Mouse (Mus musculus): ENCODE measurements at regions not wholly inside any gene's neighbourhood (a gene's known extent, or its start where the extent isn't known, plus 50 kb on each side); places are given as distances from the start of the nearest gene placed in this dataset.

DNA sequence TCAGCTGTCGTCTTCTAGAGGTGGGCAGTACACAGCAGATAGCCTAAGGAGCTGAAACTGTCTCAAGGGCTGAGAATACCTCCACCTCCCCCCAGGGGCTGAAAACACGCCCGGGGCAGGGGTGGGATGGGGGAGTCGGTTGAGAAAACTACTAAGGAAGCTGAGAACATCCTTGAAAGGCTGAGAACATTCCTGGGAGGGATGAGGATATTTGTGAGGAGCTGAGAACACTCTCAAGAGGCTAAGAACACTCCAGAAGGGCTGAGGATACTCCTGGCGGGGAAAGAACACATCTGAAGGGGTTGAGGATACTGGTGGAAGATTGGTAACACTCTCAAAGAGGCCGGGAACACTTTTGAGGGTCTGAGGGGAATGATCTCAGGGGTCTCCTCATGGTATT, 81.3 kb upstream of the Gm9887 start:
- 79% methylated on average over 6 of the region's 6 CpGs for WGBS
- H3K4me2 ChIP-seq (replicated peaks; ENCODE audit: low read depth, low read length): no peak overlapping the region
- DNase-seq (ENCODE audit: low spot score): no peak
- H3K4me1 ChIP-seq (replicated peaks; ENCODE audit: control insufficient read depth, insufficient read depth, low read length): no peaks in the 10 kb centered on the region
- no peak overlapping the region for H3K9ac ChIP-seq (ENCODE audit: low read depth, low read length)
- no peaks in the 10 kb centered on the region for H3K9me3 ChIP-seq (ENCODE audit: control insufficient read depth, low read length)
- H3K27me3 ChIP-seq (ENCODE audit: control insufficient read depth, insufficient read depth, low read length): no peaks in the 10 kb centered on the region
- no peaks in the 10 kb centered on the region for H3K36me3 ChIP-seq (ENCODE audit: control insufficient read depth, insufficient read depth, low read length)
- no peak overlapping the region for H3K27ac ChIP-seq (ENCODE audit: low read depth, low read length)
- H3K4me3 ChIP-seq (ENCODE audit: low read depth, low read length): no peak overlapping the region
- no peak for ATAC-seq (ENCODE audit: low FRiP score)

DNA sequence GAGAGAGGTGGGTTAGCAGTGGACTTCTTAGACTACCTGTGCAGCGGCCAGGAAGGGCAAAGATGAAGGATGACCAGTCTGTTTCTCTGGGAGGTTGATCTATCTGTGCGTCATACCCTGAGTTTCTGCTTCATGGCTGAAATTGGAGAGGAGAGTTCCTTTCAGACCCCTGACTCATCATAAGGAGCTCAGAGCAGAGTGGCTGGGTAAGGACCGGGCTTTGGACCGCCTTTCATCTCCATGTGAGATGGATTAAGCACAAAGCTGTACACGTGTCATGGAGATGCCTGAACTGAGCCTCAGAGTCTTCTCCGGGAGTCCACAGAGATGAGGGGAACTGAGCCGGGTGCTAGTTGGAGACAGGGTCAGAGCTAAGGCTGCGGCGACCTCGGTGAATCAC, 80.7 kb upstream of the Gm9887 start:
- Histone ChIP-seq H3K27ac (ENCODE audit: low read depth, low read length) (no peak overlapping the region), H3K27me3 (ENCODE audit: control insufficient read depth, insufficient read depth, low read length) (no peaks in the 10 kb centered on the region), H3K4me1 (replicated peaks; ENCODE audit: control insufficient read depth, insufficient read depth, low read length) (no peaks in the 10 kb centered on the region), H3K9ac (ENCODE audit: low read depth, low read length) (no peak overlapping the region), H3K9me3 (ENCODE audit: control insufficient read depth, low read length) (no peaks in the 10 kb centered on the region), H3K4me2 (replicated peaks; ENCODE audit: low read depth, low read length) (no peak overlapping the region), H3K4me3 (ENCODE audit: low read depth, low read length) (no peak overlapping the region), H3K36me3 (ENCODE audit: control insufficient read depth, insufficient read depth, low read length) (no peaks in the 10 kb centered on the region)
- no peak for DNase-seq (ENCODE audit: low spot score)
- WGBS: 93% methylated on average over 10 of the region's 10 CpGs
- ATAC-seq (ENCODE audit: low FRiP score): no peak

DNA sequence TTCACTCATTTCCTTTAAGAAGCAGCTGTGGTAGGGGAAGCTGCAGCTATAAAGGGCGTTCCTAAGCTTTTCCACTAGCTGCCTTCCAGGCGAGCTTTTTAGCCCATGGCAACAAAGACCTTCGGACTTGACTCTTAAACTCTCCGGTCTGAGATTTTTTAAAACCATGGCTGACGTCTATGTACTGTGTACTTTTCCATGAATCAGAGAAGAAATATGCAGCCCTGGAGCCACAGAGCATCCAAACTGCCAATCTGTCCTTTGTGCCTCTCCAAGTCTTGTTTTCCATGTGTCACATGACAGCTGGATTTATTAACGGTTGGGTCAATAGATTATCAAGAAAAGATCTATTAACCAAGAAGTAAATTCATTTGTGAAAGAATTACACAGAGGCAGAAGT, 78.9 kb upstream of the Gm9887 start:
- no peak overlapping the region for H3K4me2 ChIP-seq (replicated peaks; ENCODE audit: low read depth, low read length)
- H3K27me3 ChIP-seq (ENCODE audit: control insufficient read depth, insufficient read depth, low read length): no peaks in the 10 kb centered on the region
- 0 out of 2 replicates have a peak, but pooled peaks cover 1% of the 10 kb centered on the region for H3K4me1 ChIP-seq (replicated peaks; ENCODE audit: control insufficient read depth, insufficient read depth, low read length)
- no peak overlapping the region for H3K4me3 ChIP-seq (ENCODE audit: low read depth, low read length)
- no peaks in the 10 kb centered on the region for H3K9me3 ChIP-seq (ENCODE audit: control insufficient read depth, low read length)
- H3K36me3 ChIP-seq (ENCODE audit: control insufficient read depth, insufficient read depth, low read length): no peaks in the 10 kb centered on the region
- no peak overlapping the region for H3K27ac ChIP-seq (ENCODE audit: low read depth, low read length)
- DNase-seq (ENCODE audit: low spot score) (no peak), ATAC-seq (ENCODE audit: low FRiP score) (no peak)
- 72% methylated on average over 6 of the region's 6 CpGs for WGBS
- H3K9ac ChIP-seq (ENCODE audit: low read depth, low read length): no peak overlapping the region

DNA sequence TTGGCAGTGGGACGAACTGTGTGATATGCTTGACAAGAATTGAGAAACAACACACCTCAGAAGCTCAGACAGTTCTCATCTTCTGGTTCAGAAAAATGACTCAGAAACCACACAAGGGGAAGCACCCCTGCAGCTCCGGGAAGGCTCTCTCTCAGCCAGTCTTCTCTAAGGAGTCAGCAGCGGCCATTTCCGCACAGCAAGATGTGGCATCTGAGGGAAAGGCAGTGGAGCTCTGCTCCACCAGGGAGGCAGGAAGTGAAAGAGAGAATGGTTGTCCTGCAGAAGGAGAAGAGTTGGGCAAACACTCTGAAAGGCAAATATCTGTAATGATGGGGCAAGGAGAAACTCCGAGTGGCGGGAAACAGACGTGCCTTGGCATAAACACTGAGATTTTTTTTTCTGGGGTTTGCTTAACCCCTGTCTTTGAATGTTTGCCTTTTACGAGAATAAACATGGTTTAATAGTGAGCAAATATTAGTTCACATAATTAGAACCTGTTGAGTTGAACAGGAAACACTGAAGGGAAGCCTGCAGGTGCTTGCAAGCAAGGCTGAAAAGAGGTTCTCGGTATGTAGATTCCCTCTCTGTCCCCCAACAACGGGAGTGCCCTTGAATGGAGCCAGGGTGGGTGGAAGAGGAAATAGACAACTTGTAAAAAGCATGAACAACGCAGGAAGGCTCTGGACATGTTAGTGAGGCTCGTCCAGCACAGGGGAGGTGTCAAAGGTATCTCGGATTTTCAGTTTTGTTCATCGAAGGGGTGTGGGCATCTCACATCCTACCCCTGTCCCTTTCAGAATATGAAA, 75.9 kb upstream of the Gm9887 start:
- ATAC-seq (ENCODE audit: low FRiP score): no peak
- 68% methylated on average over 14 of the region's 14 CpGs for whole genome bisulfite sequencing

DNA sequence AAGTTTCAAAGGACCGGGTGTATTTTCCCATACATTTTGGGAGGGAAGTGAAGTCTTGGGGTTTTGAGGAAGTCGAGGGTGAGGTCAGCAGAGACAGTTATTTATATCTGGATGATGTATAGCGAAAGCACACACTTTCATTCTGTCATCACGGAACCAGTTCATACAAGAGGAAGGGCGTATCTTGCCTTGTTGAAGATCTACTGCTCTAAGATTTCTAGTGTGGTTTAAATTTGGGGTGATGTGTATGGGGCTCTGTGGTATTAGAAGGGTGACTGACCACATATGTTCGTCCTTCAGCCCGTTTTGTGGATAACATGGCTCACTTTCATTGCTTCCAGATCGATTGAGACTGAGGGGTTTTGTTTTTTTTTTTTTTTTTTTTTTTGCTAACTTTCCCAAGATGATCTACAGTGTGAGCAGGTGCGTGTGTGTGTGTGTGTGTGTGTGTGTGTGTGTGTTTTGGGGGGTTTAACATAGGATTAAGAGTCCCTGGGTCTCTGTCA, 75.1 kb upstream of the Gm9887 start:
- no peak for DNase-seq (ENCODE audit: low spot score)
- H3K36me3 ChIP-seq (ENCODE audit: control insufficient read depth, insufficient read depth, low read length): no peaks in the 10 kb centered on the region
- no peak for ATAC-seq (ENCODE audit: low FRiP score)
- no peak overlapping the region for H3K9ac ChIP-seq (ENCODE audit: low read depth, low read length)
- no peaks in the 10 kb centered on the region for H3K27me3 ChIP-seq (ENCODE audit: control insufficient read depth, insufficient read depth, low read length)
- no peak overlapping the region for H3K4me2 ChIP-seq (replicated peaks; ENCODE audit: low read depth, low read length)
- H3K4me3 ChIP-seq (ENCODE audit: low read depth, low read length): no peak overlapping the region
- H3K9me3 ChIP-seq (ENCODE audit: control insufficient read depth, low read length): no peaks in the 10 kb centered on the region
- no peak overlapping the region for H3K27ac ChIP-seq (ENCODE audit: low read depth, low read length)
- H3K4me1 ChIP-seq (replicated peaks; ENCODE audit: control insufficient read depth, insufficient read depth, low read length): 0 out of 2 replicates have a peak, but pooled peaks cover 2% of the 10 kb centered on the region
- WGBS: 76% methylated on average over 9 of the region's 9 CpGs

More for the DNA sequence above, 75.9 kb upstream of the Gm9887 start:
- no peak for DNase-seq (ENCODE audit: low spot score)
- H3K27ac ChIP-seq (ENCODE audit: low read depth, low read length): no peak overlapping the region
- H3K27me3 ChIP-seq (ENCODE audit: control insufficient read depth, insufficient read depth, low read length): no peaks in the 10 kb centered on the region
- no peaks in the 10 kb centered on the region for H3K36me3 ChIP-seq (ENCODE audit: control insufficient read depth, insufficient read depth, low read length)
- no peaks in the 10 kb centered on the region for H3K9me3 ChIP-seq (ENCODE audit: control insufficient read depth, low read length)
- no peak overlapping the region for H3K4me3 ChIP-seq (ENCODE audit: low read depth, low read length)
- no peak overlapping the region for H3K4me2 ChIP-seq (replicated peaks; ENCODE audit: low read depth, low read length)
- H3K4me1 ChIP-seq (replicated peaks; ENCODE audit: control insufficient read depth, insufficient read depth, low read length): 0 out of 2 replicates have a peak, but pooled peaks cover 2% of the 10 kb centered on the region
- H3K9ac ChIP-seq (ENCODE audit: low read depth, low read length): no peak overlapping the region

DNA sequence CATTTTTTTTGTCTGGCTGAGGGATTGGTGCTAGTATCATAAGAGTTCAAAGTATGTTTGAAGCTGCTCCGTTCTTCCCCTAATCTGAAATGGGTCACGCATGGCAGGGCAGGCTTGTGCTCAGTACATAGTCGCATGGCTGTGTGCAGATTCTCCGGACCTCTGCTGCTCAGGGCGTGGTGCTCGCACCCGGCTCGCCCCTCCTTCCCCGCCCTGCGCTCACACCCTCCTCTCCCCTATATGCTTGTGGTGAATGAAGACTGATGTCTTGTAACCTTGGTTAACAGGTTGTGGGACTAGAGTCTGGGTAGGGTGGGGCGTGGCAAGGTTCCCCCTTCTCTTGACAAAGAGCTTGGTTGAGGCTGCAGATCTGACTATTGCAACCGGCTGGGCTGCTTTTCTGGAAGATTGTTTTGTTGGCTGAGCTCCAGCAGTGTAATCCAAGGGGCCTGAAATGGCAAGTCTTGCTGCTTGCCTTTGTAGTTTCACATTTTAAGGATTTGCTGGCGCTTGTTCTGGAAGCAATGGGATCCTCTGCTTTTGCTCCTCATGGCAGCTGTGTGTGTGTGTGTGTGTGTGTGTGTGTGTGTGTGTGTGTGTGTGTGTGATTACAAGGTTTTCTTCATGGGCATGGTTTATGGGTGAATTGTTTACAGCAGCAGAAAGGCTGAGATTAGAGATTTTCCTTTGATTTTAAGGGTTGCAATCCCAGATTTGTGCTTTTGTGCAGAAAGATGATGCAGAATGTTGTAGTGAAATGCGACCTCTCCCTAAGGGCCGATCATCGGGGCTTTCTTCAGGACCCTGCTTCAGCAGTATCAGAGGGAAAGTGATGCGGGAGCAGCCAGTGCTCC, 74.4 kb upstream of the Gm9887 start:
- Histone ChIP-seq H3K4me1 (replicated peaks; ENCODE audit: control insufficient read depth, insufficient read depth, low read length) (0 out of 2 replicates have a peak, but pooled peaks cover 2% of the 10 kb centered on the region), H3K4me3 (ENCODE audit: low read depth, low read length) (no peak overlapping the region), H3K4me2 (replicated peaks; ENCODE audit: low read depth, low read length) (peak overlapping the region; percentile 22; the same call in 1 of the 2 replicates), H3K9me3 (ENCODE audit: control insufficient read depth, low read length) (no peaks in the 10 kb centered on the region), H3K27me3 (ENCODE audit: control insufficient read depth, insufficient read depth, low read length) (no peaks in the 10 kb centered on the region), H3K36me3 (ENCODE audit: control insufficient read depth, insufficient read depth, low read length) (no peaks in the 10 kb centered on the region), H3K27ac (ENCODE audit: low read depth, low read length) (0 out of 2 replicates have a peak overlapping the region, but pooled peaks have one; percentile 12), H3K9ac (ENCODE audit: low read depth, low read length) (no peak overlapping the region)
- WGBS: 47% methylated on average over 17 of the region's 17 CpGs
- DNase-seq (ENCODE audit: low spot score) (peak; percentile 51), ATAC-seq (ENCODE audit: low FRiP score) (peak; percentile 78)

DNA sequence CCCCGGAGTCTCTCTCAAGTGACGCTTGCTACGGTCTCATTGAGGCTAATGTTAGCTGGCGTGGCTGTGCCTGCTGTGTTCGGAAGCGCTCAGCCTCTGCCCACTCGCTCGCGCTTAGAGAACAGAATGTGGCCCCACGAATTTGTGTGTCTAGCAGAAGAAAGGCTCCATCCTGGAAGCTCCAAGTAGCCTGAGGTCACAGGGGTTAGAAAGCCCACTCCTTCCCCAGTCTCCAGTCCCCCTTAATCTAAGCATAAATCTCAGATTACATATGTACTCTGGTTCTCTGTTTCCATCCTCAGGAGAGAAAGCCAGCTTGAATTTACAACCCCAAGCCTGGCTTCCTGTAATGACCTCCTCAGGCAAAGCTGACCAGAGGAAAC, 73.8 kb upstream of the Gm9887 start:
- peak overlapping the region; percentile 22; the same call in 1 of the 2 replicates for H3K4me2 ChIP-seq (replicated peaks; ENCODE audit: low read depth, low read length)
- 0 out of 2 replicates have a peak, but pooled peaks cover 2% of the 10 kb centered on the region for H3K4me1 ChIP-seq (replicated peaks; ENCODE audit: control insufficient read depth, insufficient read depth, low read length)
- H3K9ac ChIP-seq (ENCODE audit: low read depth, low read length): peak overlapping the region; percentile 44; the same call in 1 of the 2 replicates
- WGBS: 29% methylated on average over 10 of the region's 10 CpGs
- no peaks in the 10 kb centered on the region for H3K36me3 ChIP-seq (ENCODE audit: control insufficient read depth, insufficient read depth, low read length)
- no peaks in the 10 kb centered on the region for H3K27me3 ChIP-seq (ENCODE audit: control insufficient read depth, insufficient read depth, low read length)
- no peak overlapping the region for H3K4me3 ChIP-seq (ENCODE audit: low read depth, low read length)
- H3K27ac ChIP-seq (ENCODE audit: low read depth, low read length): no peak overlapping the region
- H3K9me3 ChIP-seq (ENCODE audit: control insufficient read depth, low read length): no peaks in the 10 kb centered on the region
- ATAC-seq (ENCODE audit: low FRiP score) (peak; percentile 59; the same call in 1 of the 2 replicates), DNase-seq (ENCODE audit: low spot score) (peak; percentile 43)

DNA sequence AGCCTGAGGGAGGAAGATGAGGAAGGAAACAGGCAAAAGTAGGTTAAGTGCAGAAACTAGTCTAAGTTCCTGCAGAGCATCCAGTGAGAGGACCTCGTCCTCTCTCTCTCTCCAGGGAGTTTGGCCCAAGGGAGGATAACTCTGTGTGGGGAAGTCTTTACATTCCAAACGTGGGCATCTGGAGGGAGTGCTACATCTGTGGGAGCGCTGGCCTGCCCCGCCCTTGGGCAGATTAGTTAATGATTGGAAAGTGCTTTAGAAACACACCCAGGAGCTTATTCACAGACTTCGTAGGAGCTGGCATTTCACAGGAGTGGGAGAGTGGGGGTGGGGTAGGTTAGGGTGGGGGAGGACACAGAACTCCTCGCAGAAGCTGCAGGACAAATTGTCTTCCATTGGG, 70.1 kb upstream of the Gm9887 start:
- 18% methylated on average over 6 of the region's 6 CpGs for whole genome bisulfite sequencing
- H3K9me3 ChIP-seq (ENCODE audit: control insufficient read depth, low read length): no peaks in the 10 kb centered on the region
- DNase-seq (ENCODE audit: low spot score) (no peak), ATAC-seq (ENCODE audit: low FRiP score) (no peak)
- H3K4me2 ChIP-seq (replicated peaks; ENCODE audit: low read depth, low read length): no peak overlapping the region
- H3K36me3 ChIP-seq (ENCODE audit: control insufficient read depth, insufficient read depth, low read length): no peaks in the 10 kb centered on the region
- H3K27me3 ChIP-seq (ENCODE audit: control insufficient read depth, insufficient read depth, low read length): no peaks in the 10 kb centered on the region
- no peak overlapping the region for H3K9ac ChIP-seq (ENCODE audit: low read depth, low read length)
- 0 out of 2 replicates have a peak, but pooled peaks cover 2% of the 10 kb centered on the region for H3K4me1 ChIP-seq (replicated peaks; ENCODE audit: control insufficient read depth, insufficient read depth, low read length)
- no peak overlapping the region for H3K4me3 ChIP-seq (ENCODE audit: low read depth, low read length)
- H3K27ac ChIP-seq (ENCODE audit: low read depth, low read length): no peak overlapping the region

Measured in hindbrain, embryonic 11.5 days (tissue).